Mouse (Mus musculus): ENCODE measurements around the gene Tnfrsf21. TPM values are rescaled to one million over a fixed set of nuclear protein-coding genes. Genes with fewer than 3 reads are reported as not detected.

Tnfrsf21 gene
- total RNA-seq (2017) = 53.9 and 56.3 TPM in 2 replicates

GRCm38 (mm10) chr17:43016371-43017331 lies at the start of gene Tnfrsf21:
Tnfrsf21 (plus strand) TSS chr17:43016555.
- ATAC-seq (replicated peaks in 1 of 2; ENCODE audit: insufficient read depth in 1 of 2, low FRiP score in 2 of 2, low TSS enrichment in 1 of 2, low read depth in 1 of 2, poor library complexity in 2 of 2, severe bottlenecking in 2 of 2) = peak; percentile 83 to 90

GRCm38 (mm10) chr17:42968174-42968573 lies 48.2 kb upstream of the Tnfrsf21 start:
- ATAC-seq (replicated peaks in 1 of 2; ENCODE audit: insufficient read depth in 1 of 2, low FRiP score in 2 of 2, low TSS enrichment in 1 of 2, low read depth in 1 of 2, poor library complexity in 2 of 2, severe bottlenecking in 2 of 2) = no peak

- ATAC-seq (replicated peaks in 1 of 2; ENCODE audit: insufficient read depth in 1 of 2, low FRiP score in 2 of 2, low TSS enrichment in 1 of 2, low read depth in 1 of 2, poor library complexity in 2 of 2, severe bottlenecking in 2 of 2) = peak; percentile 36 to 56; a peak in 1 of 4 replicates
These were observed 40.9 kb upstream of the Tnfrsf21 start for GRCm38 (mm10) chr17:42975312-42975996.

GRCm38 (mm10) chr17:42977766-42978165 lies 38.6 kb upstream of the Tnfrsf21 start:
- ATAC-seq (replicated peaks in 1 of 2; ENCODE audit: insufficient read depth in 1 of 2, low FRiP score in 2 of 2, low TSS enrichment in 1 of 2, low read depth in 1 of 2, poor library complexity in 2 of 2, severe bottlenecking in 2 of 2) = no peak

- ATAC-seq (replicated peaks in 1 of 2; ENCODE audit: insufficient read depth in 1 of 2, low FRiP score in 2 of 2, low TSS enrichment in 1 of 2, low read depth in 1 of 2, poor library complexity in 2 of 2, severe bottlenecking in 2 of 2) = peak; percentile 30 to 42; a peak in 1 of 4 replicates
These were observed 38.0 kb upstream of the Tnfrsf21 start for GRCm38 (mm10) chr17:42978345-42978744.

GRCm38 (mm10) chr17:42981806-42982205 lies 34.5 kb upstream of the Tnfrsf21 start:
- ATAC-seq (replicated peaks in 1 of 2; ENCODE audit: insufficient read depth in 1 of 2, low FRiP score in 2 of 2, low TSS enrichment in 1 of 2, low read depth in 1 of 2, poor library complexity in 2 of 2, severe bottlenecking in 2 of 2) = no peak

GRCm38 (mm10) chr17:42982568-42982967 lies 33.8 kb upstream of the Tnfrsf21 start:
- ATAC-seq (replicated peaks in 1 of 2; ENCODE audit: insufficient read depth in 1 of 2, low FRiP score in 2 of 2, low TSS enrichment in 1 of 2, low read depth in 1 of 2, poor library complexity in 2 of 2, severe bottlenecking in 2 of 2) = no peak

GRCm38 (mm10) chr17:42985837-42986589 lies 30.3 kb upstream of the Tnfrsf21 start:
- peak in 1 of 2 experiments; percentile 58; a peak in 1 of 4 replicates for ATAC-seq (replicated peaks in 1 of 2; ENCODE audit: insufficient read depth in 1 of 2, low FRiP score in 2 of 2, low TSS enrichment in 1 of 2, low read depth in 1 of 2, poor library complexity in 2 of 2, severe bottlenecking in 2 of 2)

- ATAC-seq (replicated peaks in 1 of 2; ENCODE audit: insufficient read depth in 1 of 2, low FRiP score in 2 of 2, low TSS enrichment in 1 of 2, low read depth in 1 of 2, poor library complexity in 2 of 2, severe bottlenecking in 2 of 2) = no peak
These were observed 28.7 kb upstream of the Tnfrsf21 start for GRCm38 (mm10) chr17:42987692-42988091.

- ATAC-seq (replicated peaks in 1 of 2; ENCODE audit: insufficient read depth in 1 of 2, low FRiP score in 2 of 2, low TSS enrichment in 1 of 2, low read depth in 1 of 2, poor library complexity in 2 of 2, severe bottlenecking in 2 of 2) = no peak
These were observed 26.4 kb upstream of the Tnfrsf21 start for GRCm38 (mm10) chr17:42989981-42990380.

GRCm38 (mm10) chr17:42991112-42991511 lies 25.2 kb upstream of the Tnfrsf21 start:
- 0 out of 4 replicates have a peak, but pooled peaks of 1 of the 2 experiments have one; percentile 22 for ATAC-seq (replicated peaks in 1 of 2; ENCODE audit: insufficient read depth in 1 of 2, low FRiP score in 2 of 2, low TSS enrichment in 1 of 2, low read depth in 1 of 2, poor library complexity in 2 of 2, severe bottlenecking in 2 of 2)

GRCm38 (mm10) chr17:42999446-42999977 lies 16.8 kb upstream of the Tnfrsf21 start:
- no peak for ATAC-seq (replicated peaks in 1 of 2; ENCODE audit: insufficient read depth in 1 of 2, low FRiP score in 2 of 2, low TSS enrichment in 1 of 2, low read depth in 1 of 2, poor library complexity in 2 of 2, severe bottlenecking in 2 of 2)

GRCm38 (mm10) chr17:43000598-43000997 lies 15.8 kb upstream of the Tnfrsf21 start:
- ATAC-seq (replicated peaks in 1 of 2; ENCODE audit: insufficient read depth in 1 of 2, low FRiP score in 2 of 2, low TSS enrichment in 1 of 2, low read depth in 1 of 2, poor library complexity in 2 of 2, severe bottlenecking in 2 of 2) = no peak

GRCm38 (mm10) chr17:43012718-43013117 lies 3.6 kb upstream of the Tnfrsf21 start:
- no peak for ATAC-seq (replicated peaks in 1 of 2; ENCODE audit: insufficient read depth in 1 of 2, low FRiP score in 2 of 2, low TSS enrichment in 1 of 2, low read depth in 1 of 2, poor library complexity in 2 of 2, severe bottlenecking in 2 of 2)

- peak; percentile 83 to 89 for ATAC-seq (replicated peaks in 1 of 2; ENCODE audit: insufficient read depth in 1 of 2, low FRiP score in 2 of 2, low TSS enrichment in 1 of 2, low read depth in 1 of 2, poor library complexity in 2 of 2, severe bottlenecking in 2 of 2)
These were observed 1.1 kb downstream of the Tnfrsf21 start for GRCm38 (mm10) chr17:43017341-43018052.

GRCm38 (mm10) chr17:43018071-43018470 lies 1.7 kb downstream of the Tnfrsf21 start:
- ATAC-seq (replicated peaks in 1 of 2; ENCODE audit: insufficient read depth in 1 of 2, low FRiP score in 2 of 2, low TSS enrichment in 1 of 2, low read depth in 1 of 2, poor library complexity in 2 of 2, severe bottlenecking in 2 of 2) = no peak

GRCm38 (mm10) chr17:43019660-43020059 lies 3.3 kb downstream of the Tnfrsf21 start:
- no peak for ATAC-seq (replicated peaks in 1 of 2; ENCODE audit: insufficient read depth in 1 of 2, low FRiP score in 2 of 2, low TSS enrichment in 1 of 2, low read depth in 1 of 2, poor library complexity in 2 of 2, severe bottlenecking in 2 of 2)

Measured in hematopoietic stem cell, adult 5-6 weeks (primary cell).